Mouse (Mus musculus): ENCODE measurements around the gene Bnc2. TPM values are rescaled to one million over a fixed set of nuclear protein-coding genes. Genes with fewer than 3 reads are reported as not detected.

Gene Bnc2
- polyA plus RNA-seq, 1 experiment from 2014 or later: 5.8 TPM

- H3K4me3 ChIP-seq (ENCODE audit: low read depth, low read length): no peak overlapping the region
- 64% methylated on average over 2 of the region's 2 CpGs for WGBS
- H3K27me3 ChIP-seq (replicated peaks; ENCODE audit: control insufficient read depth, insufficient read depth, low read length): no peaks in the 10 kb centered on the region
- H3K4me1 ChIP-seq (replicated peaks; ENCODE audit: control insufficient read depth, insufficient read depth, low read length): no peaks in the 10 kb centered on the region
- no peak overlapping the region for H3K9ac ChIP-seq (ENCODE audit: low read depth, low read length)
- H3K27ac ChIP-seq (ENCODE audit: low read depth, low read length): no peak overlapping the region
- H3K4me2 ChIP-seq (replicated peaks; ENCODE audit: low read depth): no peak overlapping the region
- H3K9me3 ChIP-seq (ENCODE audit: control insufficient read depth): no peaks in the 10 kb centered on the region
- TF ChIP-seq CTCF (IDR thresholded peaks at IDR 0.05; ENCODE audit: low read depth): no peak
- no peak for ATAC-seq
- no peaks in the 10 kb centered on the region for H3K36me3 ChIP-seq (ENCODE audit: control insufficient read depth, insufficient read depth)
These were observed 202.4 kb downstream of the Bnc2 start for GRCm38 (mm10) chr4:84472643-84473042.

GRCm38 (mm10) chr4:84470106-84470885, 204.8 kb downstream of the Bnc2 start:
- Histone ChIP-seq H3K4me3 (ENCODE audit: low read depth, low read length) (no peak overlapping the region), H3K9ac (ENCODE audit: low read depth, low read length) (no peak overlapping the region), H3K9me3 (ENCODE audit: control insufficient read depth) (no peaks in the 10 kb centered on the region), H3K27ac (ENCODE audit: low read depth, low read length) (no peak overlapping the region), H3K36me3 (ENCODE audit: control insufficient read depth, insufficient read depth) (no peaks in the 10 kb centered on the region), H3K4me2 (replicated peaks; ENCODE audit: low read depth) (no peak overlapping the region), H3K4me1 (replicated peaks; ENCODE audit: control insufficient read depth, insufficient read depth, low read length) (no peaks in the 10 kb centered on the region), H3K27me3 (replicated peaks; ENCODE audit: control insufficient read depth, insufficient read depth, low read length) (no peaks in the 10 kb centered on the region)
- TF ChIP-seq CTCF (IDR thresholded peaks at IDR 0.05; ENCODE audit: low read depth): no peak
- ATAC-seq: no peak
- WGBS: 83% methylated on average over 6 of the region's 6 CpGs

GRCm38 (mm10) chr4:84469400-84469799, 205.7 kb downstream of the Bnc2 start:
- Histone ChIP-seq H3K27ac (ENCODE audit: low read depth, low read length) (no peak overlapping the region), H3K9ac (ENCODE audit: low read depth, low read length) (no peak overlapping the region), H3K36me3 (ENCODE audit: control insufficient read depth, insufficient read depth) (no peaks in the 10 kb centered on the region), H3K27me3 (replicated peaks; ENCODE audit: control insufficient read depth, insufficient read depth, low read length) (no peaks in the 10 kb centered on the region), H3K4me1 (replicated peaks; ENCODE audit: control insufficient read depth, insufficient read depth, low read length) (no peaks in the 10 kb centered on the region), H3K4me3 (ENCODE audit: low read depth, low read length) (no peak overlapping the region), H3K4me2 (replicated peaks; ENCODE audit: low read depth) (no peak overlapping the region), H3K9me3 (ENCODE audit: control insufficient read depth) (no peaks in the 10 kb centered on the region)
- WGBS: 78% methylated on average over 4 of the region's 4 CpGs
- ATAC-seq: no peak
- TF ChIP-seq CTCF (IDR thresholded peaks at IDR 0.05; ENCODE audit: low read depth): no peak

- H3K27ac ChIP-seq (ENCODE audit: low read depth, low read length): no peak overlapping the region
- WGBS: 84% methylated on average over 3 of the region's 3 CpGs
- H3K9ac ChIP-seq (ENCODE audit: low read depth, low read length): no peak overlapping the region
- H3K4me1 ChIP-seq (replicated peaks; ENCODE audit: control insufficient read depth, insufficient read depth, low read length): no peaks in the 10 kb centered on the region
- H3K36me3 ChIP-seq (ENCODE audit: control insufficient read depth, insufficient read depth): no peaks in the 10 kb centered on the region
- no peak overlapping the region for H3K4me2 ChIP-seq (replicated peaks; ENCODE audit: low read depth)
- no peaks in the 10 kb centered on the region for H3K27me3 ChIP-seq (replicated peaks; ENCODE audit: control insufficient read depth, insufficient read depth, low read length)
- ATAC-seq: no peak
- H3K4me3 ChIP-seq (ENCODE audit: low read depth, low read length): no peak overlapping the region
- no peak for TF ChIP-seq CTCF (IDR thresholded peaks at IDR 0.05; ENCODE audit: low read depth)
- H3K9me3 ChIP-seq (ENCODE audit: control insufficient read depth): no peaks in the 10 kb centered on the region
These were observed 207.4 kb downstream of the Bnc2 start for GRCm38 (mm10) chr4:84467722-84468121.

GRCm38 (mm10) chr4:84458218-84458560, 216.9 kb downstream of the Bnc2 start:
- Histone ChIP-seq H3K9me3 (ENCODE audit: control insufficient read depth) (no peaks in the 10 kb centered on the region), H3K27me3 (replicated peaks; ENCODE audit: control insufficient read depth, insufficient read depth, low read length) (no peaks in the 10 kb centered on the region), H3K4me3 (ENCODE audit: low read depth, low read length) (no peak overlapping the region), H3K36me3 (ENCODE audit: control insufficient read depth, insufficient read depth) (no peaks in the 10 kb centered on the region), H3K9ac (ENCODE audit: low read depth, low read length) (no peak overlapping the region), H3K4me2 (replicated peaks; ENCODE audit: low read depth) (no peak overlapping the region), H3K27ac (ENCODE audit: low read depth, low read length) (no peak overlapping the region), H3K4me1 (replicated peaks; ENCODE audit: control insufficient read depth, insufficient read depth, low read length) (no peaks in the 10 kb centered on the region)
- no peak for TF ChIP-seq CTCF (IDR thresholded peaks at IDR 0.05; ENCODE audit: low read depth)
- WGBS: 78% methylated on average over 3 of the region's 3 CpGs
- no peak for ATAC-seq

GRCm38 (mm10) chr4:84457512-84458217, 217.4 kb downstream of the Bnc2 start:
- no peak overlapping the region for H3K9ac ChIP-seq (ENCODE audit: low read depth, low read length)
- no peak overlapping the region for H3K4me2 ChIP-seq (replicated peaks; ENCODE audit: low read depth)
- no peaks in the 10 kb centered on the region for H3K9me3 ChIP-seq (ENCODE audit: control insufficient read depth)
- H3K27ac ChIP-seq (ENCODE audit: low read depth, low read length): no peak overlapping the region
- ATAC-seq: no peak
- TF ChIP-seq CTCF (IDR thresholded peaks at IDR 0.05; ENCODE audit: low read depth): no peak
- H3K27me3 ChIP-seq (replicated peaks; ENCODE audit: control insufficient read depth, insufficient read depth, low read length): no peaks in the 10 kb centered on the region
- H3K4me1 ChIP-seq (replicated peaks; ENCODE audit: control insufficient read depth, insufficient read depth, low read length): no peaks in the 10 kb centered on the region
- no peaks in the 10 kb centered on the region for H3K36me3 ChIP-seq (ENCODE audit: control insufficient read depth, insufficient read depth)
- WGBS: 72% methylated on average over 10 of the region's 10 CpGs
- H3K4me3 ChIP-seq (ENCODE audit: low read depth, low read length): no peak overlapping the region
